Mouse (Mus musculus) limb, embryonic 12.5 days (tissue): ENCODE results near the gene Ttc21b. TPM values are rescaled to one million over a fixed set of nuclear protein-coding genes. Genes with fewer than 3 reads are reported as not detected.
"Not testable (repeated sequence)": the region's sequence is repeated elsewhere in the genome, so short reads cannot be mapped to it uniquely, and the experiment has no call there.

ENCODE experiments used
- ATAC-seq: fragments of 200-750 bp; cut with Nextera tagmentation; 2 replicates; pipeline ENCODE4 v1.8.0; 2017; ENCODE audit warnings: low read depth, moderate TSS enrichment; ENCODE audit not compliant: insufficient number of reproducible peaks, insufficient read depth, low FRiP score, low TSS enrichment
- H3K27ac ChIP-seq: fragments of 300-500 bp; sonication (generic); 2 replicates; pipeline ENCODE4 v1.5.1; 2016; ENCODE audit warnings: mild to moderate bottlenecking, moderate library complexity
- H3K27me3 ChIP-seq: fragments of 300-500 bp; sonication (generic); 2 replicates; pipeline ENCODE4 v1.6.1; 2016; ENCODE audit warnings: mild to moderate bottlenecking, moderate library complexity
- H3K36me3 ChIP-seq: fragments of 300-500 bp; sonication (generic); 2 replicates; pipeline ENCODE4 v1.6.1; 2016; ENCODE audit warnings: mild to moderate bottlenecking, moderate library complexity
- H3K4me1 ChIP-seq: fragments of 300-500 bp; sonication (generic); replicated peaks from 2 replicates; pipeline ENCODE4 v1.6.1; 2016
- H3K4me2 ChIP-seq: fragments of 300-500 bp; sonication (generic); 2 replicates; pipeline ENCODE4 v1.6.1; 2016; ENCODE audit warnings: mild to moderate bottlenecking, moderate library complexity
- H3K4me3 ChIP-seq: fragments of 300-500 bp; sonication (generic); replicated peaks from 2 replicates; pipeline ENCODE4 v1.5.1; 2016; ENCODE audit warnings: mild to moderate bottlenecking
- H3K9ac ChIP-seq: fragments of 300-500 bp; sonication (generic); replicated peaks from 2 replicates; pipeline ENCODE4 v1.6.1; 2016; ENCODE audit warnings: mild to moderate bottlenecking, moderate library complexity
- H3K9me3 ChIP-seq: fragments of 300-500 bp; sonication (generic); 2 replicates; pipeline ENCODE4 v1.6.1; 2016; ENCODE audit warnings: mild to moderate bottlenecking, moderate library complexity
- WGBS: fragments of 180-500 bp; shearing (Covaris S2); methylation state at CpG from one replicate; pipeline ENCODE4 v1.1.7; 2016; 5-methylcytosine and 5-hydroxymethylcytosine counted together
- polyA plus RNA-seq: library from polyadenylated mRNA; unstranded; fragments of >200 nt; fragmentation: Nextera tagmentation; extraction: Ambion mirVana; gene quantifications from 2 replicates; pipeline ENCODE4 v1.2.1, GENCODE M21; 2016

Gene Ttc21b
- polyA plus RNA-seq, 1 experiment from 2014 or later = 18.3 TPM

GRCm38 (mm10) chr2:66191691-66192100 is 64.7 kb downstream of the Ttc21b start:
- Histone ChIP-seq H3K27ac (no peak overlapping the region), H3K9me3 (no peaks in the 10 kb centered on the region), H3K27me3 (no peaks in the 10 kb centered on the region), H3K4me3 (no peak overlapping the region), H3K9ac (no peak overlapping the region), H3K4me1 (no peaks in the 10 kb centered on the region), H3K4me2 (no peak overlapping the region), H3K36me3 (peaks cover 41% of the 10 kb centered on the region)
- ATAC-seq = no peak
- 65% methylated on average over 13 of the region's 13 CpGs for WGBS

- Histone ChIP-seq H3K4me1 (no peaks in the 10 kb centered on the region), H3K4me2 (no peak overlapping the region), H3K27ac (no peak overlapping the region), H3K9me3 (no peaks in the 10 kb centered on the region), H3K4me3 (no peak overlapping the region), H3K36me3 (peaks cover 38% of the 10 kb centered on the region), H3K9ac (no peak overlapping the region), H3K27me3 (no peaks in the 10 kb centered on the region)
- ATAC-seq = no peak
- 98% methylated on average over 5 of the region's 5 CpGs for WGBS
Observed at GRCm38 (mm10) chr2:66190157-66190556, 66.3 kb downstream of the Ttc21b start.

- ATAC-seq, H3K4me3 ChIP-seq, H3K27ac ChIP-seq, H3K9ac ChIP-seq, H3K9me3 ChIP-seq, H3K27me3 ChIP-seq, H3K4me2 ChIP-seq, H3K4me1 ChIP-seq: not testable (repeated sequence)
- peaks cover 34% of the 10 kb centered on the region for H3K36me3 ChIP-seq
- 96% methylated on average over 12 of the region's 12 CpGs for WGBS
Observed at GRCm38 (mm10) chr2:66189197-66189596, 67.2 kb downstream of the Ttc21b start.

- no peaks in the 10 kb centered on the region for H3K4me1 ChIP-seq
- H3K4me3 ChIP-seq = no peak overlapping the region
- ATAC-seq = no peak
- H3K27ac ChIP-seq = no peak overlapping the region
- H3K9me3 ChIP-seq = no peaks in the 10 kb centered on the region
- no peaks in the 10 kb centered on the region for H3K27me3 ChIP-seq
- H3K4me2 ChIP-seq = no peak overlapping the region
- peaks cover 28% of the 10 kb centered on the region for H3K36me3 ChIP-seq
- no peak overlapping the region for H3K9ac ChIP-seq
- WGBS = 73% methylated on average over 6 of the region's 6 CpGs
Observed at GRCm38 (mm10) chr2:66187520-66187919, 68.9 kb downstream of the Ttc21b start.

GRCm38 (mm10) chr2:66184431-66185164 is 71.8 kb downstream of the Ttc21b start:
- Histone ChIP-seq H3K36me3 (peaks cover 17% of the 10 kb centered on the region), H3K4me2 (no peak overlapping the region), H3K27ac (no peak overlapping the region), H3K9me3 (no peaks in the 10 kb centered on the region), H3K27me3 (no peaks in the 10 kb centered on the region), H3K4me3 (no peak overlapping the region), H3K9ac (no peak overlapping the region), H3K4me1 (peaks cover 6% of the 10 kb centered on the region; the same call in 1 of the 2 replicates)
- 84% methylated on average over 7 of the region's 7 CpGs for WGBS
- no peak for ATAC-seq

GRCm38 (mm10) chr2:66180293-66180692 is 76.1 kb downstream of the Ttc21b start:
- H3K36me3 ChIP-seq = no peaks in the 10 kb centered on the region
- H3K4me3 ChIP-seq = no peak overlapping the region
- no peak overlapping the region for H3K27ac ChIP-seq
- peaks cover 13% of the 10 kb centered on the region for H3K4me1 ChIP-seq
- ATAC-seq = peak; percentile 89
- WGBS = 12% methylated on average over 10 of the region's 10 CpGs
- H3K9me3 ChIP-seq = no peaks in the 10 kb centered on the region
- peak overlapping the region; percentile 24 for H3K4me2 ChIP-seq
- no peaks in the 10 kb centered on the region for H3K27me3 ChIP-seq
- no peak overlapping the region for H3K9ac ChIP-seq

- H3K9ac ChIP-seq = no peak overlapping the region
- 46% methylated on average over 10 of the region's 10 CpGs for WGBS
- no peak overlapping the region for H3K4me3 ChIP-seq
- H3K27me3 ChIP-seq = no peaks in the 10 kb centered on the region
- no peak overlapping the region; the same call in 1 of the 2 replicates for H3K4me2 ChIP-seq
- no peak for ATAC-seq
- no peak overlapping the region for H3K27ac ChIP-seq
- no peaks in the 10 kb centered on the region for H3K36me3 ChIP-seq
- peaks cover 13% of the 10 kb centered on the region for H3K4me1 ChIP-seq
- H3K9me3 ChIP-seq = no peaks in the 10 kb centered on the region
Observed at GRCm38 (mm10) chr2:66179782-66180181, 76.6 kb downstream of the Ttc21b start.

- Histone ChIP-seq H3K9me3 (no peaks in the 10 kb centered on the region), H3K27me3 (no peaks in the 10 kb centered on the region), H3K4me2 (no peak overlapping the region), H3K36me3 (no peaks in the 10 kb centered on the region), H3K4me3 (no peak overlapping the region), H3K9ac (no peak overlapping the region), H3K27ac (no peak overlapping the region), H3K4me1 (peaks cover 13% of the 10 kb centered on the region)
- no peak for ATAC-seq
- 70% methylated on average over 5 of the region's 5 CpGs for WGBS
Observed at GRCm38 (mm10) chr2:66178848-66179215, 77.6 kb downstream of the Ttc21b start.

GRCm38 (mm10) chr2:66177886-66178847 is 78.2 kb downstream of the Ttc21b start:
- WGBS = 65% methylated on average over 9 of the region's 9 CpGs
- Histone ChIP-seq H3K27me3 (no peaks in the 10 kb centered on the region), H3K9ac (no peak overlapping the region), H3K4me3 (no peak overlapping the region), H3K36me3 (no peaks in the 10 kb centered on the region), H3K4me1 (peaks cover 13% of the 10 kb centered on the region), H3K9me3 (no peaks in the 10 kb centered on the region), H3K4me2 (no peak overlapping the region), H3K27ac (no peak overlapping the region)
- no peak for ATAC-seq

- Histone ChIP-seq H3K36me3 (no peaks in the 10 kb centered on the region), H3K27ac (no peak overlapping the region), H3K4me3 (no peak overlapping the region), H3K9me3 (no peaks in the 10 kb centered on the region), H3K4me2 (no peak overlapping the region), H3K27me3 (no peaks in the 10 kb centered on the region), H3K4me1 (peaks cover 13% of the 10 kb centered on the region), H3K9ac (no peak overlapping the region)
- 88% methylated on average over 7 of the region's 7 CpGs for WGBS
- ATAC-seq = no peak
Observed at GRCm38 (mm10) chr2:66177017-66177416, 79.4 kb downstream of the Ttc21b start.

GRCm38 (mm10) chr2:66173134-66173533 is 83.3 kb downstream of the Ttc21b start:
- ATAC-seq = no peak
- WGBS = 70% methylated on average over 5 of the region's 5 CpGs
- H3K27ac ChIP-seq = no peak overlapping the region

More at GRCm38 (mm10) chr2:66173134-66173533, 83.3 kb downstream of the Ttc21b start:
- H3K4me1 ChIP-seq = peaks cover 4% of the 10 kb centered on the region
- no peaks in the 10 kb centered on the region for H3K9me3 ChIP-seq
- H3K4me2 ChIP-seq = no peak overlapping the region
- H3K4me3 ChIP-seq = no peak overlapping the region
- no peak overlapping the region for H3K9ac ChIP-seq
- H3K27me3 ChIP-seq = no peaks in the 10 kb centered on the region
- H3K36me3 ChIP-seq = no peaks in the 10 kb centered on the region
